Mouse (Mus musculus): ENCODE results near the gene Spink4. TPM values are rescaled to one million over a fixed set of nuclear protein-coding genes. Genes with fewer than 3 reads are reported as not detected.

Gene Spink4
- polyA plus RNA-seq (2015; fragmentation: Nextera tagmentation; extraction: Ambion mirVana), result not detected in 2 replicates

DNA sequence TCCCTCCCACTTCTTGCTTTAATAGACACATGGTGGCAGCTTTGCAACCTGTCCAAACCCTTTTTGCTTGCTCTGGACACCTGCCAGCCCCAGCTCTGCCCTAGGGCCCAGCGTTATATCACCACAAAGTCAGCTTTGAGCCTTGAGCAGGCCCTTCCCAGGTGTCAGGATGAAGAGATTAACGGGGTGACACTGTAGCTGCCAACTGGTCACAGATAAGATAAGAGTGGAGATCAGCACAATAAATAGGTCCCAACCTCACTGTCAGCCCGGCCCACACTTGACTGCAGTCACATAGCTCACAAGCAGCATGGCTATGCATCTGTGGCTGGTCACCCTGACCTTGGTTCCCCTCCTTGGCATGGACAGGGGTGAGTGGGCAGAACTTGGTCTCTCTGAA is at the start of gene Spink4:
Gene Spink4, plus strand, starts transcription at position 268 of the 400 bp plus-strand sequence.
- no peaks in the 10 kb centered on the region for H3K4me1 ChIP-seq
- no peak within 1 kb of the TSS for H3K4me3 ChIP-seq
- H3K4me2 ChIP-seq (replicated peaks), result no peak within 1 kb of the TSS
- H3K27me3 ChIP-seq, result no peaks in the 10 kb centered on the region
- H3K9ac ChIP-seq (replicated peaks), result no peak within 1 kb of the TSS
- 73% methylated on average over 3 of the region's 3 CpGs for WGBS
- no peaks in the 10 kb centered on the region for H3K9me3 ChIP-seq
- ATAC-seq (replicated peaks), result no peak
- H3K27ac ChIP-seq (replicated peaks), result no peak within 1 kb of the TSS
- no peaks in the 10 kb centered on the region for H3K36me3 ChIP-seq

GRCm38 (mm10) chr4:40870206-40870605 is 49.6 kb upstream of the Spink4 start:
- no peaks in the 10 kb centered on the region for H3K9me3 ChIP-seq
- H3K9ac ChIP-seq (replicated peaks), result no peak overlapping the region
- H3K4me1 ChIP-seq, result peaks cover 16% of the 10 kb centered on the region
- H3K4me2 ChIP-seq (replicated peaks), result no peak overlapping the region
- H3K27ac ChIP-seq (replicated peaks), result no peak overlapping the region
- no peak overlapping the region for H3K4me3 ChIP-seq
- no peak for ATAC-seq (replicated peaks)
- 92% methylated on average over 4 of the region's 4 CpGs for WGBS
- H3K36me3 ChIP-seq, result no peaks in the 10 kb centered on the region
- H3K27me3 ChIP-seq, result no peaks in the 10 kb centered on the region

DNA sequence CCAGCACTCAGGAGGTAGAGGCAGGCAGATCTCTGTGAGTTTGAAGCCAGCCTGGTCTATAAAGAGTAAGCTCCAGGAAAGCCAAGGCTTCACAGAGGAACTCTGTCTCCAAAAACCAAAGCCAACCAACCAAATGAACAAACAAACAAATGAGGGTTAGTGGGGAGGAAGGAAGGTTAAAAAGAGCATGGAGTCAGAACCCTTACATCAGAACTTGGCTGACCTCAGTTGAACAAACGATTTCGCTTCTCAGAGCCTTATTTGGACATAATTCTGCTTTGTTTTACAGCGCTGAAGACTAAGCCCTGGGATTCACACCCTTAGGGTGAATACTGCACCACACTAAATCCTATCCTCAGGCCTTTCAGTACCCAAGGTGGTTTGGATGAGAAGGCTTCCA is 47.7 kb upstream of the Spink4 start:
- H3K27ac ChIP-seq (replicated peaks), result no peak overlapping the region
- 84% methylated on average over 3 of the region's 3 CpGs for WGBS
- no peak for ATAC-seq (replicated peaks)
- no peak overlapping the region for H3K9ac ChIP-seq (replicated peaks)
- no peaks in the 10 kb centered on the region for H3K36me3 ChIP-seq
- H3K4me1 ChIP-seq, result peaks cover 20% of the 10 kb centered on the region
- no peaks in the 10 kb centered on the region for H3K27me3 ChIP-seq
- no peak overlapping the region for H3K4me3 ChIP-seq
- H3K4me2 ChIP-seq (replicated peaks), result no peak overlapping the region
- no peaks in the 10 kb centered on the region for H3K9me3 ChIP-seq

- no peak overlapping the region for H3K9ac ChIP-seq (replicated peaks)
- no peaks in the 10 kb centered on the region for H3K36me3 ChIP-seq
- no peaks in the 10 kb centered on the region for H3K9me3 ChIP-seq
- H3K27ac ChIP-seq (replicated peaks), result no peak overlapping the region
- no peak overlapping the region for H3K4me2 ChIP-seq (replicated peaks)
- ATAC-seq (replicated peaks), result no peak
- H3K4me1 ChIP-seq, result peaks cover 21% of the 10 kb centered on the region
- H3K27me3 ChIP-seq, result no peaks in the 10 kb centered on the region
- H3K4me3 ChIP-seq, result no peak overlapping the region
- 66% methylated on average over 2 of the region's 2 CpGs for WGBS
Observed at GRCm38 (mm10) chr4:40873320-40873719, 46.5 kb upstream of the Spink4 start.

- Histone ChIP-seq H3K4me1 (peaks cover 13% of the 10 kb centered on the region), H3K27me3 (no peaks in the 10 kb centered on the region), H3K27ac (replicated peaks) (no peak overlapping the region), H3K36me3 (no peaks in the 10 kb centered on the region), H3K4me2 (replicated peaks) (no peak overlapping the region), H3K4me3 (no peak overlapping the region), H3K9me3 (no peaks in the 10 kb centered on the region), H3K9ac (replicated peaks) (no peak overlapping the region)
- peak; percentile 53; the same call in 1 of the 2 replicates for ATAC-seq (replicated peaks)
- 52% methylated on average over 6 of the region's 6 CpGs for WGBS
Observed at GRCm38 (mm10) chr4:40874151-40874600, 45.7 kb upstream of the Spink4 start.

- Histone ChIP-seq H3K4me2 (replicated peaks) (no peak overlapping the region), H3K27me3 (no peaks in the 10 kb centered on the region), H3K27ac (replicated peaks) (no peak overlapping the region), H3K36me3 (no peaks in the 10 kb centered on the region), H3K4me3 (no peak overlapping the region), H3K9me3 (no peaks in the 10 kb centered on the region), H3K4me1 (peaks cover 13% of the 10 kb centered on the region), H3K9ac (replicated peaks) (no peak overlapping the region)
- 76% methylated on average over 5 of the region's 5 CpGs for WGBS
- no peak for ATAC-seq (replicated peaks)
Observed at GRCm38 (mm10) chr4:40874794-40875552, 44.9 kb upstream of the Spink4 start.

GRCm38 (mm10) chr4:40875842-40876241 is 44.0 kb upstream of the Spink4 start:
- H3K9ac ChIP-seq (replicated peaks), result no peak overlapping the region
- H3K9me3 ChIP-seq, result no peaks in the 10 kb centered on the region
- no peak overlapping the region for H3K4me3 ChIP-seq
- WGBS, result 71% methylated on average over 20 of the region's 20 CpGs
- H3K4me2 ChIP-seq (replicated peaks), result no peak overlapping the region
- H3K4me1 ChIP-seq, result peaks cover 13% of the 10 kb centered on the region
- peak overlapping the region; percentile 51 for H3K27ac ChIP-seq (replicated peaks)
- H3K27me3 ChIP-seq, result no peaks in the 10 kb centered on the region
- peak; percentile 63 for ATAC-seq (replicated peaks)
- H3K36me3 ChIP-seq, result no peaks in the 10 kb centered on the region

- H3K27ac ChIP-seq (replicated peaks), result no peak overlapping the region
- H3K4me3 ChIP-seq, result no peak overlapping the region
- 32% methylated on average over 12 of the region's 12 CpGs for WGBS
- H3K4me2 ChIP-seq (replicated peaks), result no peak overlapping the region
- ATAC-seq (replicated peaks), result peak; percentile 24; the same call in 1 of the 2 replicates
- no peaks in the 10 kb centered on the region for H3K36me3 ChIP-seq
- no peak overlapping the region for H3K9ac ChIP-seq (replicated peaks)
- no peaks in the 10 kb centered on the region for H3K27me3 ChIP-seq
- H3K9me3 ChIP-seq, result no peaks in the 10 kb centered on the region
- H3K4me1 ChIP-seq, result peaks cover 13% of the 10 kb centered on the region
Observed at GRCm38 (mm10) chr4:40876814-40877371, 43.0 kb upstream of the Spink4 start.

DNA sequence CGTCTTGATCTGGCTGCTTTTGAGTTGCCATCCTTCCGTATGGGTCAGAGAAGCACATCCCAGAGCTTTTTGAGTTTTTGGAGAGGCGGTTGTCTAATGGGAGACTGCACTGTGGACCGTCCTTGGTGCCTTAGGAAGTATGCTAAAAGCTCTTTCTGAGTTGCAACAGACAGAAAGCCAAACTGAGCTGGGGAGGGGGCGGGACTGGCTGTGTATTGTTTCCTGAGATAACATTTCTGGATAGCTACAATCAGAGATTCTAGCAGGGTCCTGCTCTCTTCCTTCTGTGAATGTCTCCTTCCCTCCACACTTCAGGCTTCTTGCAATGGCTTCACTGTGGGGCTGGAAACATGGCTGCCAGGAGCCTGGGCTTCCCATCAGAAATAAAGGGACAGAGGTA is 42.3 kb upstream of the Spink4 start:
- Histone ChIP-seq H3K9me3 (no peaks in the 10 kb centered on the region), H3K27ac (replicated peaks) (no peak overlapping the region)

GRCm38 (mm10) chr4:40883200-40883599 is 36.7 kb upstream of the Spink4 start:
- no peak overlapping the region for H3K27ac ChIP-seq (replicated peaks)
- no peak for ATAC-seq (replicated peaks)
- H3K4me3 ChIP-seq, result no peak overlapping the region
- H3K9me3 ChIP-seq, result no peaks in the 10 kb centered on the region
- H3K4me2 ChIP-seq (replicated peaks), result no peak overlapping the region
- H3K27me3 ChIP-seq, result no peaks in the 10 kb centered on the region
- 84% methylated on average over 10 of the region's 10 CpGs for WGBS
- no peak overlapping the region for H3K9ac ChIP-seq (replicated peaks)
- no peaks in the 10 kb centered on the region for H3K36me3 ChIP-seq
- no peaks in the 10 kb centered on the region for H3K4me1 ChIP-seq

More for the DNA sequence above, 42.3 kb upstream of the Spink4 start:
- Histone ChIP-seq H3K4me1 (peaks cover 13% of the 10 kb centered on the region), H3K4me3 (no peak overlapping the region), H3K9ac (replicated peaks) (no peak overlapping the region), H3K4me2 (replicated peaks) (no peak overlapping the region), H3K36me3 (no peaks in the 10 kb centered on the region), H3K27me3 (no peaks in the 10 kb centered on the region)
- 85% methylated on average over 5 of the region's 5 CpGs for WGBS
- no peak for ATAC-seq (replicated peaks)

DNA sequence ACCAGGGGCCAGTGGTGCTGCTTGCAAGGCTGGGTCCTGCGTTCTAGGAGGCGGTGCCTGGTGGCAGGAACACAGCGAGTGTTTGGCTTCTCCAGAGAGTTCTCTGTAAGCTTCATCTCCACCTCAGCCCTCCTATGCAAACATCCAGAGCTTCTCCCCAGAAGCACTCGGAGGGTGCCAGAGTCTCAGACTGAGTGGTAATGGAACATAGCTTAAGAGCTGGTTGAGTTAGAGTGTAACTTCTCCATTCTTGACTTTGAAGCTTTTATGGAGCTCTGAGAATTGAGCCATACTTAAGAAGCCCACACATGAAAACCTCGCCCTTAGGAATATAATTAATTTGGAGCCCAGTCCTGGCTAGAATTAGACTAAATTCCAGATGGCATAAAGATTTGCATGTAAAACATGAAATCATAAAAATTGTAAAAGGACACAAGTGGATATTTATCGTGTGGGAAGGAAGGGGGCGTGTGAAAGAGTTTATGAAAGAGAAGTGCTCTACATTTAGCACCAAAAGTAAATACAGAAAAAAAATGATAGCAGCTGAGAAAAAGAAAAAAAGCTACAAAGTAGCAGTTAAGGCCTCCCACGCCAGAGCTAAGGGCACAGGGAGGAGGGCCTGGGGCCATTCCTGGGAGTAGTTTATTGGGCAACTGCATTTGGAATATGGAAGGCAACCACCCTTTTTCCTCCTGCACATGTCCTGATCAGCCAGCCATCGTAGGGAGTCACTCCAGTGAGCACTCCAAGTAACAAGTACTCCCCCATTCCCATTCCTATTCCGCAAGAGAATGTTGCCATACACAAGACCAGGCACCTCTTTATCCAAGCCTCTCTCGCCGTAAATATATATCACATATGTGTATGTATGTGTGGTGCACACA is 35.3 kb upstream of the Spink4 start:
- H3K4me1 ChIP-seq, result no peaks in the 10 kb centered on the region
- no peak overlapping the region for H3K9ac ChIP-seq (replicated peaks)
- H3K4me3 ChIP-seq, result no peak overlapping the region
- H3K36me3 ChIP-seq, result no peaks in the 10 kb centered on the region
- H3K4me2 ChIP-seq (replicated peaks), result no peak overlapping the region
- H3K27ac ChIP-seq (replicated peaks), result no peak overlapping the region
- ATAC-seq (replicated peaks), result no peak
- no peaks in the 10 kb centered on the region for H3K27me3 ChIP-seq
- WGBS, result 88% methylated on average over 12 of the region's 12 CpGs
- no peaks in the 10 kb centered on the region for H3K9me3 ChIP-seq

DNA sequence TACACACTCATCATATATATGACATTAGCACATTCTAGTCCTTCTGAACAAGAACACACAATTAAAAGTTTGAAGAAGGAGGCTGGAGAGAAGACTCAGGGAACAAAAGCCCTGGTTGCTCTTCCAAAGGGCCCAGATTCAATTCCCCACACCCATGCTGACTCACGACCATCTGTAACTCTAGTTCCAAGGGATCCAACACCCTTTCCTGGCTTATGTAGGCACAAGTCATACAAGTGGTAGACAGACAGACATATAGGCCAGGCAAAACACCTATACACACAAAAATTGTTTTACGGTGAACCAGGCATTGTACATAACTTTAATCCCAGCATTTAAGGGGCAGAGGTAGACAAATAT is 34.7 kb upstream of the Spink4 start:
- no peak for ATAC-seq (replicated peaks)
- H3K27me3 ChIP-seq, result no peaks in the 10 kb centered on the region
- H3K4me1 ChIP-seq, result no peaks in the 10 kb centered on the region
- H3K9ac ChIP-seq (replicated peaks), result no peak overlapping the region
- H3K9me3 ChIP-seq, result no peaks in the 10 kb centered on the region
- no peak overlapping the region for H3K27ac ChIP-seq (replicated peaks)
- no peak overlapping the region for H3K4me2 ChIP-seq (replicated peaks)
- H3K36me3 ChIP-seq, result no peaks in the 10 kb centered on the region
- no peak overlapping the region for H3K4me3 ChIP-seq
- 81% methylated on average over 2 of the region's 2 CpGs for WGBS

Data from forebrain, embryonic 15.5 days (tissue).